Mouse (Mus musculus) megakaryocyte, embryonic 14.5 days (primary cell): Measurements from ENCODE around the gene Fam160b1.

Experiments
- FLI1 ChIP-seq: IDR thresholded peaks from 2 replicates; pipeline ENCODE4 v1.6.1; 2012; ENCODE audit warnings: low read length, inconsistent platforms, mixed read lengths
- GATA1 ChIP-seq: IDR thresholded peaks from 3 replicates; pipeline ENCODE4 v1.6.1; 2012; ENCODE audit warnings: mixed read lengths, low read length, inconsistent platforms, borderline replicate concordance

GRCm38 (mm10) chr19:57339281-57339864, 21.1 kb upstream of the Fam160b1 start:
- no peak for TF ChIP-seq GATA1
- no peak for TF ChIP-seq FLI1
